8 mouse cellular contexts compared by ENCODE assay signal in the genomic region with DNA sequence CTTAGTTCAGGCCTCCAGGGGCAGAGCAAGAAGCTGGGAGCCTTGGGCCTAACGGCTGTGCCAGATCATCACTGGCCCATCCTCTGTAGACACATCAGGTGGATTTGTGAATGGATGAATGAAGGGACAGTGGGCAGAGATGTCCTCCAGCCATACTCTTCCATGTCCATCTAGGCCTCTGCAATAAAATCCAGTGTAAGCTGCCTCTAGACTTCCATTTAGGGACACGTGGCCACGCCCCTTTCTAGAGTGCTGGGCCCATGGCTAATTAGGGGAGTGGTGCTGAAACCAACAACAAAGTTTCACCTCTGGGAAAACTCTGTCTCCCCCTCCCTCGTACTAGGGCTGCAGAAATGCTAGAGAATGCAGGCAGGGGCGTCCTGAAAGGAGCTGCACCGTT. TPM values are rescaled to one million over a fixed set of nuclear protein-coding genes. Genes with fewer than 3 reads are reported as not detected.
DNase-seq lines count a peak whose midpoint lies in the region; ATAC-seq lines count a peak whose summit lies in the region.

No protein-coding gene starts in this region.

- H3K9me3 ChIP-seq in liver, embryonic 11.5 days (ENCODE audit: control insufficient read depth, low read length): no peaks in the 10 kb centered on the region
- no peaks in the 10 kb centered on the region for H3K9me3 ChIP-seq in embryonic facial prominence, embryonic 15.5 days (replicated peaks)
- no peaks in the 10 kb centered on the region for H3K9me3 ChIP-seq in limb, embryonic 10.5 days (replicated peaks)
- no peaks in the 10 kb centered on the region for H3K9me3 ChIP-seq in neural tube, embryonic 15.5 days (replicated peaks)

- peaks cover 36% of the 10 kb centered on the region for H3K27me3 ChIP-seq in liver, embryonic 11.5 days (replicated peaks; ENCODE audit: control insufficient read depth, insufficient read depth, low read length)
- peaks cover 51% of the 10 kb centered on the region for H3K27me3 ChIP-seq in embryonic facial prominence, embryonic 15.5 days
- H3K27me3 ChIP-seq in limb, embryonic 10.5 days (ENCODE audit: low read depth, poor library complexity, severe bottlenecking): peaks cover 79% of the 10 kb centered on the region
- peaks cover 44% of the 10 kb centered on the region for H3K27me3 ChIP-seq in neural tube, embryonic 15.5 days (replicated peaks)

- H3K27ac ChIP-seq in liver, embryonic 11.5 days (ENCODE audit: low read depth, low read length): no peak overlapping the region
- H3K27ac ChIP-seq in embryonic facial prominence, embryonic 15.5 days (replicated peaks): no peak overlapping the region
- H3K27ac ChIP-seq in limb, embryonic 10.5 days: 0 out of 2 replicates have a peak overlapping the region, but pooled peaks have one; percentile 46
- H3K27ac ChIP-seq in neural tube, embryonic 15.5 days (replicated peaks): no peak overlapping the region

- DNase-seq in liver, embryonic 11.5 days (ENCODE audit: low spot score): no peak
- no peak for DNase-seq in liver
- no peak for DNase-seq in limb, embryonic 10.5 days (ENCODE audit: low spot score)
- no peak for DNase-seq in adipocyte (ENCODE audit: low spot score)
- no peak for DNase-seq in layer of hippocampus, postnatal 25 days (ENCODE audit: extremely low spot score in 1 of 2, low spot score in 1 of 2)

- peak overlapping the region; percentile 23 for H3K4me2 ChIP-seq in liver, embryonic 11.5 days
- H3K4me2 ChIP-seq in embryonic facial prominence, embryonic 15.5 days (replicated peaks): peak overlapping the region; percentile 49
- H3K4me2 ChIP-seq in neural tube, embryonic 15.5 days: peak overlapping the region; percentile 66

- no peaks in the 10 kb centered on the region for H3K36me3 ChIP-seq in liver, embryonic 11.5 days (ENCODE audit: control insufficient read depth, insufficient read depth, low read length)
- no peaks in the 10 kb centered on the region for H3K36me3 ChIP-seq in embryonic facial prominence, embryonic 15.5 days
- no peaks in the 10 kb centered on the region for H3K36me3 ChIP-seq in limb, embryonic 10.5 days
- no peaks in the 10 kb centered on the region for H3K36me3 ChIP-seq in neural tube, embryonic 15.5 days

- no peaks in the 10 kb centered on the region for H3K4me1 ChIP-seq in liver, embryonic 11.5 days (replicated peaks; ENCODE audit: control insufficient read depth, insufficient read depth, low read length)
- peaks cover 9% of the 10 kb centered on the region for H3K4me1 ChIP-seq in embryonic facial prominence, embryonic 15.5 days
- H3K4me1 ChIP-seq in limb, embryonic 10.5 days: peaks cover 19% of the 10 kb centered on the region
- H3K4me1 ChIP-seq in neural tube, embryonic 15.5 days: peaks cover 18% of the 10 kb centered on the region

- H3K4me3 ChIP-seq in liver, embryonic 11.5 days (ENCODE audit: low read depth, low read length): no peak overlapping the region
- H3K4me3 ChIP-seq in embryonic facial prominence, embryonic 15.5 days (replicated peaks): peak overlapping the region; percentile 27
- peak overlapping the region; percentile 51 for H3K4me3 ChIP-seq in limb, embryonic 10.5 days
- H3K4me3 ChIP-seq in neural tube, embryonic 15.5 days (replicated peaks): peak overlapping the region; percentile 33

- WGBS in liver, embryonic 11.5 days: 17% methylated on average over 6 of the region's 6 CpGs
- WGBS in embryonic facial prominence, embryonic 15.5 days: 10% methylated on average over 6 of the region's 6 CpGs
- 8% methylated on average over 6 of the region's 6 CpGs for WGBS in limb, embryonic 10.5 days
- 9% methylated on average over 6 of the region's 6 CpGs for WGBS in neural tube, embryonic 15.5 days

- no peak overlapping the region for H3K9ac ChIP-seq in liver, embryonic 11.5 days (ENCODE audit: low read depth, low read length)
- H3K9ac ChIP-seq in embryonic facial prominence, embryonic 15.5 days: 0 out of 2 replicates have a peak overlapping the region, but pooled peaks have one; percentile 1
- H3K9ac ChIP-seq in neural tube, embryonic 15.5 days (replicated peaks): peak overlapping the region; percentile 40; the same call in 1 of the 2 replicates

- ATAC-seq in liver, embryonic 11.5 days (replicated peaks; ENCODE audit: low FRiP score): no peak
- ATAC-seq in embryonic facial prominence, embryonic 15.5 days (ENCODE audit: insufficient number of reproducible peaks, low FRiP score, low TSS enrichment, low read depth): no peak
- no peak for ATAC-seq in neural tube, embryonic 15.5 days (ENCODE audit: low FRiP score)
- ATAC-seq in granulocyte monocyte progenitor cell, adult 5-6 weeks (replicated peaks; ENCODE audit: poor library complexity, severe bottlenecking): no peak

RNA-seq across cellular contexts. Expression of a gene that starts 0.4 kb away (rescaled TPM):
- polyA plus RNA-seq in liver, embryonic 11.5 days (2014; fragmentation: Nextera tagmentation; extraction: Ambion mirVana): not detected in 2 replicates
- polyA plus RNA-seq in embryonic facial prominence, embryonic 15.5 days (2015; fragmentation: Nextera tagmentation; extraction: Ambion mirVana): 0.23 TPM in 1 of 2 replicates, not detected in the other
- polyA plus RNA-seq in limb, embryonic 10.5 days (2016; fragmentation: Nextera tagmentation; extraction: Ambion mirVana): 0.11 TPM in 1 of 2 replicates, not detected in the other
- polyA plus RNA-seq in neural tube, embryonic 15.5 days (2015; fragmentation: Nextera tagmentation; extraction: Ambion mirVana): 1.2 and 1.3 TPM in 2 replicates
- total RNA-seq in granulocyte monocyte progenitor cell, adult 5-6 weeks (2014; fragmentation: Nextera tagmentation): not detected in 2 replicates
- total RNA-seq in granulocyte monocyte progenitor cell, adult 5-6 weeks (2017): not detected in 2 replicates
- under 1 TPM in 1 of 2 experiments, not detected in 1; 0.22 TPM for total RNA-seq in layer of hippocampus, postnatal 25 days (2021)

RNA-seq across cellular contexts. Expression of a gene that starts 5.9 kb away (rescaled TPM):
- not detected in 2 replicates for polyA plus RNA-seq in liver, embryonic 11.5 days (2014; fragmentation: Nextera tagmentation; extraction: Ambion mirVana)
- polyA plus RNA-seq in embryonic facial prominence, embryonic 15.5 days (2015; fragmentation: Nextera tagmentation; extraction: Ambion mirVana): not detected in 2 replicates
- polyA plus RNA-seq in limb, embryonic 10.5 days (2016; fragmentation: Nextera tagmentation; extraction: Ambion mirVana): not detected in 2 replicates
- 0.12 and 0.19 TPM in 2 replicates for polyA plus RNA-seq in neural tube, embryonic 15.5 days (2015; fragmentation: Nextera tagmentation; extraction: Ambion mirVana)
- total RNA-seq in granulocyte monocyte progenitor cell, adult 5-6 weeks (2014; fragmentation: Nextera tagmentation): not detected in 2 replicates
- total RNA-seq in granulocyte monocyte progenitor cell, adult 5-6 weeks (2017): not detected in 2 replicates
- total RNA-seq in layer of hippocampus, postnatal 25 days (2021): under 1 TPM in 1 of 2 experiments, not detected in 1; 0.22 TPM

RNA-seq across cellular contexts. Expression of a gene that starts 49.7 kb away (rescaled TPM):
- polyA plus RNA-seq in liver, embryonic 11.5 days (2014; fragmentation: Nextera tagmentation; extraction: Ambion mirVana): not detected in 2 replicates
- polyA plus RNA-seq in embryonic facial prominence, embryonic 15.5 days (2015; fragmentation: Nextera tagmentation; extraction: Ambion mirVana): 3.3 TPM in 2 replicates
- 0.05 and 0.11 TPM in 2 replicates for polyA plus RNA-seq in limb, embryonic 10.5 days (2016; fragmentation: Nextera tagmentation; extraction: Ambion mirVana)
- polyA plus RNA-seq in neural tube, embryonic 15.5 days (2015; fragmentation: Nextera tagmentation; extraction: Ambion mirVana): 1.2 and 2.1 TPM in 2 replicates
- total RNA-seq in granulocyte monocyte progenitor cell, adult 5-6 weeks (2014; fragmentation: Nextera tagmentation): not detected in 2 replicates
- total RNA-seq in granulocyte monocyte progenitor cell, adult 5-6 weeks (2017): not detected in 2 replicates
- total RNA-seq in layer of hippocampus, postnatal 25 days (2021): under 1 TPM in 1 of 2 experiments, not detected in 1; 0.07 TPM

RNA-seq across cellular contexts. Expression of a gene that starts 51.1 kb away (rescaled TPM):
- polyA plus RNA-seq in liver, embryonic 11.5 days (2014; fragmentation: Nextera tagmentation; extraction: Ambion mirVana): 43.8 and 46.9 TPM in 2 replicates
- 33.1 and 33.2 TPM in 2 replicates for polyA plus RNA-seq in embryonic facial prominence, embryonic 15.5 days (2015; fragmentation: Nextera tagmentation; extraction: Ambion mirVana)
- 23.1 and 29.6 TPM in 2 replicates for polyA plus RNA-seq in limb, embryonic 10.5 days (2016; fragmentation: Nextera tagmentation; extraction: Ambion mirVana)
- 25.3 and 30.3 TPM in 2 replicates for polyA plus RNA-seq in neural tube, embryonic 15.5 days (2015; fragmentation: Nextera tagmentation; extraction: Ambion mirVana)
- total RNA-seq in granulocyte monocyte progenitor cell, adult 5-6 weeks (2014; fragmentation: Nextera tagmentation): 30.0 and 48.8 TPM in 2 replicates
- 30.2 and 39.0 TPM in 2 replicates for total RNA-seq in granulocyte monocyte progenitor cell, adult 5-6 weeks (2017)
- 10 to 100 TPM; 39.5 to 53.9 TPM for total RNA-seq in layer of hippocampus, postnatal 25 days (2021)
